Mouse (Mus musculus): ENCODE measurements around the gene Mok.

Gene Mok

GRCm38 (mm10) chr12:110769660-110770297 lies 71.0 kb downstream of the Mok start:
- DNase-seq (ENCODE audit: low read depth) = no peak

DNA sequence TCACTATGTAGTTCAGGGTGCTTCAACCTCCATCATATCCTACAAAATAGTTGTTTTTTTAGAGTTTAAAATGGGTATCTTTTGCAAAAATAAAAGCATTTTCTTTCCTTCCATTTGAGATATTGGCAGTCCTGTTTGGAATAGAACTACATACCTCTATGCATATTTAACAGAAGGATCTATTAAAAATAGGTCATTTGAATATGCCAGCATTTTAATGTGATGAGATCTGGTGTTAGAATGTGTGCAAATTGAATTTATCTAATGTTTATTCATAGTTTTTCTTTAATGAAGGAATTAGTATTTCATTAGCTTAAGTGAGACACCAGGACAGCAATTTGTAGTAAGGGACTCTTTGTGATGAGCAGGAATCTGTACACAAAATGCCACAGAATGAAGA lies 72.2 kb downstream of the Mok start:
- no peak for DNase-seq (ENCODE audit: low read depth)

- no peak for DNase-seq (ENCODE audit: low read depth)
Observed at GRCm38 (mm10) chr12:110764531-110764930, 76.2 kb downstream of the Mok start.

DNA sequence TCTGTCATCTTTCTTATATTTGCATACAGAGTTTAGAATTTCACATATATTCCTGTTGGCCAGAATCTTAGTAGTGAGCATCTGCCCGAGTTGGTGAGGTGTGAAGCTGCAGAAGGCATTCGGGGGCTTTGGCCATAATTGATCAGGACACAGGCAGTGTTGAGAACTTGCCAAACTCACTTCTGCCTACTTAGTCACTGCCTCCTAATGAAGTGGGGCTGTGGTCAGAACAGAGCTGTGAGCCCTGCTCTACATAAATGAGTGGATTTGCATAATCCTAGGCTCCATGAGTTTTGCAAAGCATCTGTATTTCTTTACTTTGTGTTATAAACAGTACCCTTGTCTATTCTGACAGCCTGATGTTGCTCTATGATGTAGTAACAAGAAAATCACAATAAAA lies 78.4 kb downstream of the Mok start:
- no peak for DNase-seq (ENCODE audit: low read depth)

DNA sequence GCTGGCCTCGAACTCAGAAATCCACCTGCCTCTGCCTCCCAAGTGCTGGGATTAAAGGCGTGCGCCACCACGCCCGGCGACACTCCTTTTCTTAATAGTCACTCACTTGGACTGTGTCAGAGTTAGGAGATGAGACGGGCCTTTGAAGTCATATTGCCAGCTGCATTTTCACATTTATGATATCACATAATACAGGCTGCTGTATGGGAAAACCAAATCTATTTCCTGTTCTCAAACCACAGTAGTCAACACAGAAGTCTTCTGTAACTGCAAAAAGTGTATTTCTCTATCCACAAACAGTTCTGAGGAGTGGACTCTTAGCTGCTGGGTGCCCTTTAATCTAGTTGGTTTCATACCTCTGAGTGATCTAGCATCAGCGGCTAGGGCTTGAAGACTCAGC lies 81.8 kb downstream of the Mok start:
- DNase-seq (ENCODE audit: low read depth) = peak; percentile 38

Data from induced T-regulatory cell, adult 2 months (primary cell).